ENCODE assay signal across 24 mouse cellular contexts in the genomic region with DNA sequence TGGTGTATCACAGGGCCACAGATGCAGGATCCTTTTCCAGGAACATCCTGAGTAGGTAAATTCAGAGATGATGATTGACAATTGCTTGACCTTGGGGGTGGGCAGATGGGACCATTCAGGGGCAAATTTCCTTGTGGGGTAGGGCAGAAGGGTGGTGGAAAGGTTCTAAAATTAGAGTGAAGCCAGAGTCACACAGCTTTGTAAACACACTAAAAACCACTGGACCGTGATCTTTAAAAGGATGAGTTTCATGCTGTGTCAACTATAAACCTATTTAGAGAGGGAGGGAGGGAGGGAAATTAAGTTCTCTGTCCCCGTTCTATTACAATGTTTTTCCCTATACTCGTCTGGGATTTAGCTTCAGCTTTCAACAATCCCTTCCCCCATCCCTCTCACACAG.
A peak's percentile ranks its signal among the peaks of the same experiment; 100 is the strongest.
DNase-seq lines count a peak whose midpoint lies in the region; ATAC-seq and TF ChIP-seq lines count a peak whose summit lies in the region.
"Had no signal": no experiment of that assay in that cellular context is flagged by ENCODE, and none has a peak within 500 bp of the region (broad histone marks: within the 10 kb centered on the region; RNA-seq: fewer than 3 reads in every experiment).

No protein-coding gene starts in this region.

- H3K9me3 ChIP-seq in hindbrain, embryonic 10.5 days = peaks cover 17% of the 10 kb centered on the region
- H3K9me3 ChIP-seq in hindbrain, embryonic 11.5 days (ENCODE audit: control insufficient read depth, low read length) = no peaks in the 10 kb centered on the region
- peaks cover 13% of the 10 kb centered on the region; the same call in 1 of the 2 replicates for H3K9me3 ChIP-seq in kidney, embryonic 15.5 days (replicated peaks)
- H3K9me3 ChIP-seq in kidney, postnatal 0 days (replicated peaks; ENCODE audit: low read length) = no peaks in the 10 kb centered on the region
- H3K9me3 ChIP-seq: forebrain, embryonic 15.5 days had no signal

- 0 out of 2 replicates have a peak, but pooled peaks cover 3% of the 10 kb centered on the region for H3K27me3 ChIP-seq in hindbrain, embryonic 10.5 days (ENCODE audit: insufficient read depth, poor library complexity, severe bottlenecking)
- no peaks in the 10 kb centered on the region for H3K27me3 ChIP-seq in hindbrain, embryonic 11.5 days (ENCODE audit: control insufficient read depth, insufficient read depth, low read length)
- H3K27me3 ChIP-seq in kidney, embryonic 15.5 days = no peaks in the 10 kb centered on the region
- no peaks in the 10 kb centered on the region for H3K27me3 ChIP-seq in kidney, postnatal 0 days (ENCODE audit: insufficient read depth, low read length)
- H3K27me3 ChIP-seq in kidney, adult 2 months (replicated peaks; ENCODE audit: control insufficient read depth, insufficient read depth, low read length) = no peaks in the 10 kb centered on the region
- H3K27me3 ChIP-seq: CH12.LX; embryonic facial prominence, embryonic 12.5 days; forebrain, embryonic 13.5 days; forebrain, embryonic 15.5 days; Patski had no signal

- H3K4me1 ChIP-seq in hindbrain, embryonic 10.5 days (replicated peaks) = peaks cover 6% of the 10 kb centered on the region; the same call in 1 of the 2 replicates
- no peaks in the 10 kb centered on the region for H3K4me1 ChIP-seq in hindbrain, embryonic 11.5 days (replicated peaks; ENCODE audit: control insufficient read depth, insufficient read depth, low read length)
- no peaks in the 10 kb centered on the region; the same call in 1 of the 2 replicates for H3K4me1 ChIP-seq in kidney, embryonic 15.5 days
- H3K4me1 ChIP-seq in kidney, postnatal 0 days (replicated peaks; ENCODE audit: insufficient read depth, low read length) = no peaks in the 10 kb centered on the region
- no peaks in the 10 kb centered on the region for H3K4me1 ChIP-seq in kidney, adult 2 months (ENCODE audit: control insufficient read depth, insufficient read depth, low read length)
- H3K4me1 ChIP-seq: embryonic facial prominence, embryonic 10.5 days; embryonic facial prominence, embryonic 12.5 days; forebrain, embryonic 13.5 days; forebrain, embryonic 15.5 days had no signal

- TF ChIP-seq POLR2A in kidney, adult 2 months (IDR thresholded peaks at IDR 0.05; ENCODE audit: low read depth, low read length) = no peak

- 66% methylated on average over 3 of the region's 3 CpGs for whole genome bisulfite sequencing in hindbrain, embryonic 10.5 days
- WGBS in hindbrain, embryonic 11.5 days = 68% methylated on average over 3 of the region's 3 CpGs
- 20% methylated on average over 3 of the region's 3 CpGs for WGBS in kidney, embryonic 15.5 days
- WGBS in kidney, postnatal 0 days = 22% methylated on average over 3 of the region's 3 CpGs
- 52% methylated on average over 3 of the region's 3 CpGs for WGBS in kidney, adult 2 months

- no peaks in the 10 kb centered on the region for H3K36me3 ChIP-seq in hindbrain, embryonic 10.5 days
- H3K36me3 ChIP-seq in hindbrain, embryonic 11.5 days (ENCODE audit: control insufficient read depth, insufficient read depth, low read length) = no peaks in the 10 kb centered on the region
- no peaks in the 10 kb centered on the region for H3K36me3 ChIP-seq in kidney, embryonic 15.5 days
- H3K36me3 ChIP-seq in kidney, postnatal 0 days (ENCODE audit: insufficient read depth, low read length) = no peaks in the 10 kb centered on the region
- H3K36me3 ChIP-seq in kidney, adult 2 months (ENCODE audit: control insufficient read depth, insufficient read depth, low read length) = no peaks in the 10 kb centered on the region
- H3K36me3 ChIP-seq: embryonic facial prominence, embryonic 10.5 days; embryonic facial prominence, embryonic 12.5 days; forebrain, embryonic 15.5 days; G1E had no signal

- H3K27ac ChIP-seq in hindbrain, embryonic 10.5 days = peak overlapping the region; percentile 23; the same call in 1 of the 2 replicates
- H3K27ac ChIP-seq in hindbrain, embryonic 11.5 days (ENCODE audit: low read depth, low read length) = no peak overlapping the region
- peak overlapping the region; percentile 46 for H3K27ac ChIP-seq in kidney, embryonic 15.5 days
- H3K27ac ChIP-seq in kidney, postnatal 0 days = no peak overlapping the region
- H3K27ac ChIP-seq in kidney, adult 2 months (ENCODE audit: insufficient read depth, low read depth, low read length) = no peak overlapping the region
- H3K27ac ChIP-seq: embryonic facial prominence, embryonic 10.5 days; embryonic facial prominence, embryonic 12.5 days; forebrain, embryonic 13.5 days; forebrain, embryonic 15.5 days had no signal

- H3K4me2 ChIP-seq in hindbrain, embryonic 11.5 days (replicated peaks; ENCODE audit: low read depth, low read length) = no peak overlapping the region
- H3K4me2 ChIP-seq in kidney, embryonic 15.5 days = no peak overlapping the region
- no peak overlapping the region for H3K4me2 ChIP-seq in kidney, postnatal 0 days (ENCODE audit: low read length)
- H3K4me2 ChIP-seq: embryonic facial prominence, embryonic 12.5 days; forebrain, embryonic 13.5 days; forebrain, embryonic 15.5 days had no signal

- DNase-seq in hindbrain, embryonic 10.5 days (ENCODE audit: low spot score) = no peak
- no peak for DNase-seq in hindbrain, embryonic 11.5 days (ENCODE audit: low spot score)
- no peak for DNase-seq in kidney, adult 18-20 months
- peak; percentile 28 for DNase-seq in kidney, postnatal 0 days (ENCODE audit: low spot score)
- no peak for DNase-seq in kidney, adult 2 months
- DNase-seq: adrenal gland, adult 8-10 months; adrenal gland, postnatal 14 days; adrenal gland, postnatal 36 days; B cell, adult 2 months; cerebellum, adult 11-12 months; cerebellum, adult 2 months; cerebellum, adult 9-10 months; cerebellum, postnatal 10 days; cerebellum, postnatal 25 days had no signal

- no peak overlapping the region for H3K4me3 ChIP-seq in hindbrain, embryonic 10.5 days
- no peak overlapping the region for H3K4me3 ChIP-seq in hindbrain, embryonic 11.5 days (ENCODE audit: low read depth, low read length)
- no peak overlapping the region for H3K4me3 ChIP-seq in kidney, embryonic 15.5 days (replicated peaks)
- no peak overlapping the region for H3K4me3 ChIP-seq in kidney, postnatal 0 days (replicated peaks; ENCODE audit: low read depth, low read length)
- H3K4me3 ChIP-seq in kidney, adult 2 months (ENCODE audit: insufficient read depth, low read depth, low read length) = no peak overlapping the region
- H3K4me3 ChIP-seq: embryonic facial prominence, embryonic 10.5 days; embryonic facial prominence, embryonic 12.5 days; forebrain, embryonic 13.5 days; forebrain, embryonic 15.5 days had no signal

- no peak for ATAC-seq in hindbrain, embryonic 11.5 days (ENCODE audit: low FRiP score)
- ATAC-seq in kidney, embryonic 15.5 days (replicated peaks; ENCODE audit: low FRiP score) = peak; percentile 62
- no peak for ATAC-seq in kidney, postnatal 0 days (replicated peaks; ENCODE audit: low FRiP score, low read depth)
- ATAC-seq: activated CD4-positive, CD25-positive, alpha-beta regulatory T cell, adult 4 months; CD4-positive, CD25-positive, alpha-beta regulatory T cell, adult 4 months; forebrain, embryonic 13.5 days; forebrain, embryonic 15.5 days; Patski had no signal

- H3K9ac ChIP-seq in hindbrain, embryonic 11.5 days (ENCODE audit: low read depth, low read length) = no peak overlapping the region
- no peak overlapping the region for H3K9ac ChIP-seq in kidney, embryonic 15.5 days
- no peak overlapping the region for H3K9ac ChIP-seq in kidney, postnatal 0 days (ENCODE audit: low read depth, low read length)
- H3K9ac ChIP-seq: embryonic facial prominence, embryonic 12.5 days; forebrain, embryonic 13.5 days; forebrain, embryonic 15.5 days had no signal

- no peak for TF ChIP-seq CTCF in kidney, postnatal 0 days (IDR thresholded peaks at IDR 0.05; ENCODE audit: low read depth)
- TF ChIP-seq CTCF in kidney, adult 2 months (conservative IDR thresholded peaks at IDR 0.05; ENCODE audit: insufficient read depth, insufficient read length, low read depth, low read length) = no peak

Comparison
In these comparisons a context has a peak if more than half of its experiments do, and no peak if none do; other contexts are left out.
1. H3K27ac ChIP-seq: peak in hindbrain, embryonic 10.5 days (single experiment) and kidney, embryonic 15.5 days (single experiment); none in hindbrain, embryonic 11.5 days (single experiment), kidney, postnatal 0 days (single experiment) and kidney, adult 2 months (single experiment).